Mouse (Mus musculus) heart, adult 2 months (tissue): ENCODE results near the gene Alox12.

Experiments used
- CTCF ChIP-seq: fragments of 200-600 bp; IDR thresholded peaks from 2 replicates; pipeline ENCODE4 v1.8.1; 2022; ENCODE audit warnings: antibody characterized with exemption, mild to moderate bottlenecking, moderate library complexity
- EP300 ChIP-seq: fragments of 200-500 bp; IDR thresholded peaks from 2 replicates; pipeline ENCODE4 v1.6.1; 2011; ENCODE audit warnings: low read depth, low read length, control low read depth; ENCODE audit not compliant: insufficient read depth
- POLR2A ChIP-seq: fragments of 200-500 bp; IDR thresholded peaks from 2 replicates; pipeline ENCODE4 v1.6.1; 2011; ENCODE audit warnings: mild to moderate bottlenecking, low read depth, low read length, control low read depth; ENCODE audit not compliant: insufficient read depth

- TF ChIP-seq POLR2A (no peak), CTCF (no peak), EP300 (no peak)
Measured at GRCm38 (mm10) chr11:70235254-70235900, 19.8 kb downstream of the Alox12 start.
